Mouse (Mus musculus) liver, adult 2 months (tissue): ENCODE measurements around the gene Tmc1.

Source experiments
- CTCF ChIP-seq: fragments of 200-500 bp; IDR thresholded peaks from 2 replicates; pipeline ENCODE4 v1.5.1; 2011; ENCODE audit warnings: low read depth, low read length, control low read depth
- POLR2A ChIP-seq: fragments of 200-500 bp; IDR thresholded peaks from 2 replicates; pipeline ENCODE4 v1.6.1; 2011; ENCODE audit warnings: low read length, control low read depth; ENCODE audit not compliant: insufficient read depth; ENCODE audit errors: extremely low read depth

DNA sequence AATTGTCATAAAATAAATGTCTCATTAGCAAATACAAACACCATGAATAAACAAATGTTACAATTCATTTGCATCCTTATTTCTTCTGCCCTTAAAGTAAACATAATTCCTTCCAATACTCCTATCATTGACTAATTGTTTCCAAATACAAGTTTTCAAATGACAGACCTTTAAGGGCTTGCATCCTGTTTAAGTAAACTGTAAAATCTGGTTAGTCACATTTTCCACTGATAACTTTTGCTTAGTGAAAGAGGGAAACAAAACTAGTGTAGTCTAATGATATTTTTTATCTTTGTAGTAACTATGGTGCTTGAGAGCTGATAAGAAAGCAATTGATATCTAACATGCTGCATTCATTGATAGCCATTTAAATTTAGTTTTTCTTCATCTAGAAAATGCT lies 154.5 kb downstream of the Tmc1 start:
- TF ChIP-seq CTCF, result no peak
- no peak for TF ChIP-seq POLR2A
